Mouse (Mus musculus): Measurements from ENCODE around the gene Prkx.

- TF ChIP-seq TCF12 (IDR thresholded peaks at IDR 0.05; ENCODE audit: insufficient read depth, poor library complexity, severe bottlenecking) (no peak), E2F4 (IDR thresholded peaks at IDR 0.05; ENCODE audit: insufficient read depth) (no peak), POLR2AphosphoS2 (IDR thresholded peaks at IDR 0.05; ENCODE audit: insufficient read length, low read depth) (no peak), POLR2A (IDR thresholded peaks at IDR 0.05; ENCODE audit: insufficient read length, low read depth) (no peak)
Measured at GRCm38 (mm10) chrX:77797801-77798200, 1.7 kb upstream of the Prkx start.
